Mouse (Mus musculus) CD4-positive, CD25-positive, alpha-beta regulatory T cell, adult 4 months (primary cell): Measurements from ENCODE around the gene Cfap61. TPM values are rescaled to one million over a fixed set of nuclear protein-coding genes. Genes with fewer than 3 reads are reported as not detected.

ENCODE experiments used
- ATAC-seq: one replicate; pipeline ENCODE4 v1.8.0; 2017
- polyA plus RNA-seq, 2 experiments: library from polyadenylated mRNA; unstranded; fragments of 100-300 nt; shearing (Covaris generic); gene quantifications; one replicate each; pipeline ENCODE4 v1.2.1; 2017

The Cfap61 gene
- polyA plus RNA-seq, 2 experiments from 2014 or later = not detected

GRCm38 (mm10) chr2:146087411-146087810, 152.8 kb downstream of the Cfap61 start:
- no peak for ATAC-seq

- no peak for ATAC-seq
Measured at GRCm38 (mm10) chr2:146089157-146089692, 154.6 kb downstream of the Cfap61 start.

- ATAC-seq = no peak
Measured at GRCm38 (mm10) chr2:146097532-146097931, 162.9 kb downstream of the Cfap61 start.

GRCm38 (mm10) chr2:146098853-146099717, 164.5 kb downstream of the Cfap61 start:
- no peak for ATAC-seq

GRCm38 (mm10) chr2:146099838-146100237, 165.3 kb downstream of the Cfap61 start:
- no peak for ATAC-seq

- ATAC-seq = no peak
Measured at GRCm38 (mm10) chr2:146100489-146101060, 166.0 kb downstream of the Cfap61 start.

- no peak for ATAC-seq
Measured at GRCm38 (mm10) chr2:146102600-146102999, 168.0 kb downstream of the Cfap61 start.

- ATAC-seq = no peak
Measured at GRCm38 (mm10) chr2:146105341-146105740, 170.8 kb downstream of the Cfap61 start.

GRCm38 (mm10) chr2:146107980-146108379, 173.4 kb downstream of the Cfap61 start:
- no peak for ATAC-seq

GRCm38 (mm10) chr2:146109921-146110320, 175.3 kb downstream of the Cfap61 start:
- ATAC-seq = no peak

GRCm38 (mm10) chr2:146116282-146116681, 181.7 kb downstream of the Cfap61 start:
- no peak for ATAC-seq

GRCm38 (mm10) chr2:146116726-146117125, 182.1 kb downstream of the Cfap61 start:
- no peak for ATAC-seq

- no peak for ATAC-seq
Measured at GRCm38 (mm10) chr2:146117191-146117914, 182.8 kb downstream of the Cfap61 start.

- no peak for ATAC-seq
Measured at GRCm38 (mm10) chr2:146117915-146118403, 183.4 kb downstream of the Cfap61 start.

GRCm38 (mm10) chr2:146121551-146121950, 187.0 kb downstream of the Cfap61 start:
- no peak for ATAC-seq

GRCm38 (mm10) chr2:146125129-146125528, 190.5 kb downstream of the Cfap61 start:
- no peak for ATAC-seq

GRCm38 (mm10) chr2:146128622-146129021, 194.0 kb downstream of the Cfap61 start:
- no peak for ATAC-seq

- ATAC-seq = no peak
Measured at GRCm38 (mm10) chr2:146130514-146130913, 195.9 kb downstream of the Cfap61 start.

GRCm38 (mm10) chr2:146134275-146134674, 199.7 kb downstream of the Cfap61 start:
- no peak for ATAC-seq

- no peak for ATAC-seq
Measured at GRCm38 (mm10) chr2:146140711-146141110, 206.1 kb downstream of the Cfap61 start.

- no peak for ATAC-seq
Measured at GRCm38 (mm10) chr2:146147306-146147705, 212.7 kb downstream of the Cfap61 start.

- ATAC-seq = no peak
Measured at GRCm38 (mm10) chr2:146147801-146148200, 213.2 kb downstream of the Cfap61 start.
